Mouse (Mus musculus): Measurements from ENCODE around the gene Rpl18.
A peak's percentile ranks its signal among the peaks of the same experiment; 100 is the strongest.

Rpl18 gene

GRCm38 (mm10) chr7:45713881-45714520, 1.3 kb upstream of the Rpl18 start:
- no peak for DNase-seq (ENCODE audit: low spot score)

- no peak for DNase-seq (ENCODE audit: low spot score)
These were observed 597 bp upstream of the Rpl18 start for GRCm38 (mm10) chr7:45714630-45715089.

GRCm38 (mm10) chr7:45715741-45716459, 643 bp downstream of the Rpl18 start:
- no peak for DNase-seq (ENCODE audit: low spot score)

- DNase-seq (ENCODE audit: low spot score) = no peak
These were observed 1.2 kb downstream of the Rpl18 start for GRCm38 (mm10) chr7:45716460-45716857.

GRCm38 (mm10) chr7:45716952-45717917, 2.0 kb downstream of the Rpl18 start:
- no peak for DNase-seq (ENCODE audit: low spot score)

GRCm38 (mm10) chr7:45717918-45718297, 2.7 kb downstream of the Rpl18 start, which contains the start of gene Sphk2:
Gene Sphk2 (minus strand): TSS chr7:45718002.
- peak; percentile 94 for DNase-seq (ENCODE audit: low spot score)

GRCm38 (mm10) chr7:45718331-45718730, 3.1 kb downstream of the Rpl18 start:
- no peak for DNase-seq (ENCODE audit: low spot score)

GRCm38 (mm10) chr7:45719180-45719579, 3.9 kb downstream of the Rpl18 start:
- no peak for DNase-seq (ENCODE audit: low spot score)

GRCm38 (mm10) chr7:45719738-45720412, 4.6 kb downstream of the Rpl18 start:
- DNase-seq (ENCODE audit: low spot score) = no peak

GRCm38 (mm10) chr7:45720413-45721233, 5.4 kb downstream of the Rpl18 start, which contains the start of gene Fam83e:
Gene Fam83e (plus strand): TSS chr7:45721212.
- no peak for DNase-seq (ENCODE audit: low spot score)

GRCm38 (mm10) chr7:45721234-45721571, 5.9 kb downstream of the Rpl18 start:
- DNase-seq (ENCODE audit: low spot score) = no peak

GRCm38 (mm10) chr7:45721642-45722347, 6.5 kb downstream of the Rpl18 start:
- no peak for DNase-seq (ENCODE audit: low spot score)

GRCm38 (mm10) chr7:45722348-45722713, 7.1 kb downstream of the Rpl18 start:
- no peak for DNase-seq (ENCODE audit: low spot score)

GRCm38 (mm10) chr7:45723301-45723700, 8.0 kb downstream of the Rpl18 start:
- DNase-seq (ENCODE audit: low spot score) = no peak

- no peak for DNase-seq (ENCODE audit: low spot score)
These were observed 8.5 kb downstream of the Rpl18 start for GRCm38 (mm10) chr7:45723781-45724180.

- DNase-seq (ENCODE audit: low spot score) = no peak
These were observed 9.9 kb downstream of the Rpl18 start for GRCm38 (mm10) chr7:45725151-45725550.

- no peak for DNase-seq (ENCODE audit: low spot score)
These were observed 10.5 kb downstream of the Rpl18 start, which contains the start of gene Spaca4 for GRCm38 (mm10) chr7:45725713-45726112. Gene Spaca4 (minus strand): TSS chr7:45725813.

GRCm38 (mm10) chr7:45726419-45726818, 11.2 kb downstream of the Rpl18 start:
- no peak for DNase-seq (ENCODE audit: low spot score)

- no peak for DNase-seq (ENCODE audit: low spot score)
These were observed 12.4 kb downstream of the Rpl18 start for GRCm38 (mm10) chr7:45727625-45728024.

- peak; percentile 75 for DNase-seq (ENCODE audit: low spot score)
These were observed 15.6 kb downstream of the Rpl18 start for GRCm38 (mm10) chr7:45730727-45731431.

Data from yolk sac, embryonic 10.5 days (tissue).